Mouse (Mus musculus): ENCODE results near the gene Fam193a.

Fam193a gene

DNA sequence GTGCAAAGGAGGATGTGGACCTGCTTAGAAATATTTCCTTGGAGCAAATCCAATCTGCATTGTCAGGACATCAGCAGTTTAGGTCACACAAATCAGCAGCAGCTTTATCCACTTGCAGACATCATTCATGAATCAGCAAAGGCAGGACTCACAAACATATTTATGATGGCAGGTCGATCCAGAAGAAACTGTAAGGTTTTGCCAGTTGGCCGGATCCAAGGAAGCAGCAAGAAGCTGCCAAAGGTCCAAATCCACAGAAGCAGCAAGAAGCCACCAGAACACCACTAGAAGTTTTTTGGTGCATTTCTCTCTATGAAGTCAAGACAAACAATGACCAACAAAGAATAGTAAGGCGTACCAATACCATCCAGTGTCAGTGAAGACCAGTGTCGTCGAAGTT, 15.9 kb downstream of the Fam193a start:
- no peak for DNase-seq

- no peak for DNase-seq
These were observed 17.0 kb downstream of the Fam193a start for GRCm38 (mm10) chr5:34386744-34387143.

- DNase-seq, result no peak
These were observed 23.5 kb downstream of the Fam193a start for GRCm38 (mm10) chr5:34393251-34393650.

DNA sequence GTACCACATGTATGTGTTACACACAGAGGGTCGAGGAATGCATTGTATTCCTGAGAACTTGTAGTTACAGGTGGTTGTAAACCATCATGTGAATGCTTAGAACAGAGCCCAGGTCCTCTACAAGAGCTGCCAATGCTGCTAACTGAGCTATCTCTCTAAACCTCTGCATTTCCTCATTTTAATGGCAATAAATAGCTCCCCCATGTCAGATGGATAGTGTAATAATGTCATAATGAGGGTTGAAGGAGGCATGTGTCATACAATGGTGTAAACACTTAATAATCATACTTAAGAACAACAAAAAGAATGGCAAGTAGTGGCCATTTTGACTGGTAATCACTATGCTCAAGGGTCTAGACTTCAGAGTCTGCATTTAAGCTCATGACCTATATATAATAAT, 25.6 kb downstream of the Fam193a start:
- DNase-seq, result no peak

DNA sequence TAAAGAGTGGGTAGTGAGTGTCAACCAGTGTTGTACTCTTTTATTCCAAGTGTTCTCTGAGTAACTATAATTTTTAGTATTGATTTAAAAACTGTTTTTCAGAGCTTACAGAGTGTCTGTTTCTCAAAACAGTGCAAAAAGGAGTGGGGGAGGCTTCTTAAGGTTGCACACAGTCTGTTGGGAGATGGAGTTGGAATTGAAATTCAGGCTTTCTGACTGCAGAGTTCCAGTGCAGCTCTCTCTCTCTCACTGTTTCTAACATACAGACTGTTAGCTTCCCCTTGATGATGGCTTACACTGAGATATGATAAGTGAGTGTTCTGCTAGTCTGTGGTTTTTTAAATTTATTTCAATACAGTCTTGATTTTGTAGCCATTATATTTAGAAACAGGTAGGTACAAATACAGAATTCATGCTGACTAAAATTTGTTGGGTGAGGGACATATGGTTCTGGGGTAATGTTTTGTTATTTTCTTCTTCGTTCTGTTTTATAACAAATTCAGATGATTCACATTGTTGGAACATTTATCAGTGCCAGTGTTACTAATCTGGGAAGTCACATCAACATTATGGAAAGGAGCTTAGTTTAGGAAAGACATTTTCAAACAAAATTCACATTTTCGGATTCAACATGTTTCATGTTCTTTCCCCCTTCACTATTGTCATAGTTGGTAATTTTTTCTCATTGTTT, 26.3 kb downstream of the Fam193a start:
- no peak for DNase-seq

GRCm38 (mm10) chr5:34397866-34398265, 28.1 kb downstream of the Fam193a start:
- peak; percentile 3 for DNase-seq

GRCm38 (mm10) chr5:34398326-34398725, 28.6 kb downstream of the Fam193a start:
- no peak for DNase-seq

GRCm38 (mm10) chr5:34407366-34407918, 37.7 kb downstream of the Fam193a start:
- DNase-seq, result no peak

DNA sequence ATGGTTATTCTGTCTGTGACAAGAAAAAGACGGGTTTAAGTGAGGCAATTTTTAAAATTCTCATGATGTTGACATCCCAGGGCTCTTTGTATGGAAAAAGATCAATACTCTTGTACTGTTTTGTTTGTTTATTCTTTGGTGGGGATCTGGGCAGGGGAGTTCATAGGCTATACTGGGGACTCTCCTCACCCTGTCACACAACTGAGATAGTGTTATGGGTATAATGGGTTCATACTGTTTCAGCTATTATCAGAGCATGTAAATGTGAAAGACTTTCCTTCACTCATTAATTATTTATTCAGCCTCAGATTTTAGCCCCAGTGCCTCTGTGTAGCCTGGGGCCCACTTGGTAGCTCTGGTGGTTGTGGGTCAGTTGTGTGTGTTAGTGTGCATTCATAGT, 39.3 kb downstream of the Fam193a start:
- DNase-seq, result no peak

GRCm38 (mm10) chr5:34410819-34411218, 41.1 kb downstream of the Fam193a start:
- DNase-seq, result no peak

DNA sequence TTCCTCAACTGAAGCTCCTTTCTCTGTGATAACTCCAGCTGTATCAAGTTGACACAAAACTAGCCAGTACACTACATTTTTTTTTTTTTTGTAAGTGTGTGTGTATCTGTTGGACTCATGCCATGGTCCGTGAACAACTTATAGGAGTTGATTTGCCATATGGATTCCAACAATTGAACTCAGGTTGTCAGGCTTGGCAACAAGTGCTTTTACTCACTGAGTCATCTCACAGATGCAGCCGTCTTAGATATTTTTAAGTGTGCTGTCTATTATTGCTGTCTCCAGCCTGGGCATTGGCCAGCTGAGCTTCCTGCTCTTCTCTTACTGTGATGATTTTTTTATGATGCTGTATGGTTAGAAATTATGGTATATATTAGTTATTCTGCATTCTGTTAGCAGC, 44.2 kb downstream of the Fam193a start:
- DNase-seq, result no peak

DNA sequence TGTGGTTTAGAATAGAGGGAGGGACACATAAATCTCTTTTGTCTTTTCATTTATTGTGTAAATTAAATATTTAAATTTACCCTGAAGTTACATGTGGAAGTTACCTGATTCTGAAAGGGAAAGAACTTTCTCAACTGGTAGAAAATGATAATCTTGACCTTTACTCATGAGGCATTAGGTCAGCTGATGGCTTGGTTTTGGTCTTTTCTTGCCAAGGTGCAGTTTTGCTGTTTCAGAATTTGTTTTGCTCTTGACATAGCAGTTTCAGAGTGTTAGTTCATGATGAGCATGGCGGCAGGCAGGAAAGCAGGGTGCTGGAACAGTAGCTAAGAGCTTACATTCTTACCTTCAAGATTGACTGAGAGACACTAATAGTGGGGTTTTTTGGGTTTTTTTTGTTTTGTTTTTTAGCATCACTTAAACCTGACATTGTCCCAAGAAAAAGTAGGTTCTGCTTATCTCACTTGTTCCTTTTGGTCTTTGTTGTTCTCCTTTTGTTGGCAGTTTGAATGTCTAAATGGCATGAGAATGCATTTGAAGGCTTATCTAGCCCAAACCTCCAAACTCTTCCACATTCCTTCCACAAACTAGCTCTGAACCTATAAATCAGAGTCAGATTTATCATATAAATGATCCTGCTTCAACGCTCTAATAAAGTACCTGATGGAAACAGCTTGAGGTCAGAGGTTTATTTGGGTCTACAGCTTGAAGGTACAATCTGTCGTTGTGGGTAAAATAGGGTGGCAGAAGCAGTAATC, 47.7 kb downstream of the Fam193a start:
- no peak for DNase-seq

- no peak for DNase-seq
These were observed 49.5 kb downstream of the Fam193a start for GRCm38 (mm10) chr5:34419188-34419587.

DNA sequence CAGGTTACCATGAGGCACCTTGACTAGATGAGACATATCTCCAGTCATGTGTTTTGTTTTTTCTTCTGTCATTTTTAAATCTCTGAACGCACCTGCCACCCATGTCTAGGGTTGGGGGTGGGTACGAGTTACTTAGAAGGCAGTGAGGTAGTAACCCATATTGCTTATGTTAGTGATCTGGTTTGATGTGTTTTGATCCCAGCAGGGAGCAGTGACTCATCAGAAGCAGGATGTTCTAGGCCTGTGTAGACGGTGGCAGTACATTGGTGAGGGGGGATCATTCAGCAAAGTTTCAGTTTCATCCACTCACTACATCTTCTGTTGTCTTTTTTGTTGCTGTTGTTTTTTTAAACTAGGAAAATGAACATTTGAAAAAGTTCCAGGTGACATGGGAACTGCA, 61.0 kb downstream of the Fam193a start:
- no peak for DNase-seq

DNA sequence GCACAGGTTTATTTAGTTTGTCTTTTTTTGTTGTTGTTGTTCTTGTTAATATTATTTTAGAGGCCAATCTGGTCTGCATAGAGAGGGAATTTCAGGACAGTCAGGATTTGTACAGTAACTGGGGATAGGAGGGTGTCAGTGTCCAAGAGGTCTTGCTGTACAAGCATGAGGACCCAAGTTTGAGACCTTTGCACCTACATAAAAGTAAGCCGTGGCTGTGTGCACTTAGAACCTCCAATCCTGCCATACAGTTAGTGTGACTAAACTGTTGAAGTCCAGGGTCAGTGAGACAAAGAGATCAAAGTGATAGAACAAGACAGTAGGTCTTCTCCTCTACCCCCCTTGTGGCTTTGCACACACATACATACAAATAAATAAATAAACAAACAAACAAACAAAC, 64.1 kb downstream of the Fam193a start:
- DNase-seq, result no peak

- no peak for DNase-seq
These were observed 64.5 kb downstream of the Fam193a start for GRCm38 (mm10) chr5:34434241-34434640.

GRCm38 (mm10) chr5:34438052-34438451, 68.3 kb downstream of the Fam193a start:
- DNase-seq, result no peak

DNA sequence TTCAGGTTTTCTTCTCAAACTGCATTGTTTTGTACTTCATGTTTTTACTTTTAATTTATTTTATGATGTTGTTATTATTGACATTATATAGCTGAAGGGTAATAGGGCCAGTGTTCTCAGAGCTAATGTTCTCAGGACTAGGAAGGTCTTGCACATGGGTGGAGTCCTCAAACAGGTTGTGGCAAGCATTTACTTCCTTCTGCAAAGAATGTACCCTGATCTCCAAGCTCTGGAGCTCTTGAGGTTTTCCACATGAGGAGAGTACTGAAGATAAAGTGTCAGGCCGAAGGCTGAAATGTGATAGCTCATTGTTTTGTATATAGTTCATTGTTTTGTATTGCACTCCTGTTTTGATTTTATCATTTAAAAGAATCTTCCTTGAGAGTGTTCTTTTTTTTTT, 68.9 kb downstream of the Fam193a start:
- no peak for DNase-seq

GRCm38 (mm10) chr5:34439768-34440167, 70.0 kb downstream of the Fam193a start:
- no peak for DNase-seq

DNA sequence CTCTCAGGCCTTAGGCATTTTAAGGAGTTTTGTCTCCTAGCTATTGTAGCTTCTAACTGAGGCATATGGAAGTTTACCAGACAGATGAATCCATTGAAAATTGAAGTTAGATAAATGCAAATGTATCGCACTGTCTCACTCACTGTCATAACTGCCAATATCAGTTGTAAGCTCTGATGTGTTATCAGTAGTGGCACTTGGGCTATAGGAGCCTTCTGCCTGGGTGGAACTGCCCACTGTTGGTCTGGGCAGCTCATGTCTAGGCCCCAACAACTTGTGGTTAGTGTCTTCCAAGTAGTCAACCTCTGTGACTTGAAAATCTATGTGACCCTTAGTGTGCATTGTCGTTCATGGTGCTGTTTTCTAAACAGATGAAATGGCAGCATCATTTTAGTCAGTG, 72.1 kb downstream of the Fam193a start:
- DNase-seq, result no peak

DNA sequence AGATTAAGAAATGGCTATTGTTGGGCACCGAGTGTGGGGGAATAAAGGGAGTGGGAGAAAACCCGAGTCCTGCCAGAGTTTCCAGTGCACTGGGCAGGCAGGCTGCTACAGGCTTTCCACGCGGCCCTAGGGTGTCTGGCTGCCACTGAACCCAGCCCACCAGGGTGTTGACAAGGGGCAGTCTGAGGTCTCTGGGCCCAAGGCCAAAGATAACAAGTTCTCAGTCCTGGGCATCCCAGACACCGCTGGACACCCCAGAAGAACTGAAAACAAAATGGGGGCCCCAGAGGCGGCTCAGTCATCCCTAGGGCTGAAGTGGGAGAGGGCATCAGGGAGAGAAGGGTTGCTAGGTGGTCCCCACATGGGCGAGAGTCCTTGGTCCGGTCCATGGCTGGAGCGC, 76.5 kb downstream of the Fam193a start:
- no peak for DNase-seq

- DNase-seq, result no peak
These were observed 89.3 kb downstream of the Fam193a start for GRCm38 (mm10) chr5:34458994-34459393.

DNA sequence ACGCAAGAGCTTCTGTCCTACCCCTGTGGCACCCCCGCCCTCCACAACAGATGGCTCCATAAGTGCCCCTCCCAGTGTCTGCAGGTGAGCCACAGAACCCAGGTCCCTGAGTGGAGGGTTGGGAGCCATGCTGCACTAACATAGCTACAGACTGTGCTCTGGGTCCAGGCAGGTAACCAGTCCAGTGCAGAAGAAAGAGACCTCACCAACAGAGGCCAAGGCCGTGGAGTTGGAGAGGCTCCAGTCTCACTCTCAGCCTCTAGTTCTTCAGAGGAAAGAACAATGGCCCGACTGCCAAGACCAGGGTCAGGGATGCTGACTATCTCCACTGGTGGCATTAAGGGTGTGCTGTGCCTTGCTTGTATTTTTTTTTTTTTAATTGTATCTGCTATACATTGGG, 91.6 kb downstream of the Fam193a start:
- DNase-seq, result no peak

- DNase-seq, result no peak
These were observed 92.1 kb downstream of the Fam193a start for GRCm38 (mm10) chr5:34461841-34462240.
